Mouse (Mus musculus): ENCODE data around the gene 1810009A15Rik.

1810009A15Rik gene

DNA sequence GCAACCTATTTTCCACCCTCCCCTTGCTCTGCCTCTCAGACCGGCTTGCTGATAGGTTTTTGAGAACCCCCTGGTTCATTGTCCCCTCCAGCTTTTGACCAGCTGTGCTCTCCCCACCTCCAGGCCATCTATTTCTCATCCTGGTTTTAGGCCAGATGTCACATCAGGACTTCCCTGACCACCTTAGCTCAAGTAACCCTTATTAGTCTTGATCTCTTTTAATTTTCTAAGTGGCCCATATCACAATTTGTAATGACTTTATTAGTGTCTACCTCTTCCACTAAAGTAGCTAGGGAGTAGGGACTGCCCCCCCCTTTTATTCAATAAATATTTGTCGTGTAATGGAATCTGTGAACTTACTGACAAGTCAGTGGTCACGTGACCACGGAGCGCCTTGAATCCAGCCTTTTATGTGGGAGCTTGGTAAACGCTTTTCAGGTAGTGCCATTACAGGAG lies 32.2 kb downstream of the 1810009A15Rik start:
- peak in 1 of 2 experiments; percentile 18 for DNase-seq

GRCm38 (mm10) chr19:8921741-8922140 lies 33.1 kb downstream of the 1810009A15Rik start:
- peak in 1 of 2 experiments; percentile 14 for DNase-seq

DNA sequence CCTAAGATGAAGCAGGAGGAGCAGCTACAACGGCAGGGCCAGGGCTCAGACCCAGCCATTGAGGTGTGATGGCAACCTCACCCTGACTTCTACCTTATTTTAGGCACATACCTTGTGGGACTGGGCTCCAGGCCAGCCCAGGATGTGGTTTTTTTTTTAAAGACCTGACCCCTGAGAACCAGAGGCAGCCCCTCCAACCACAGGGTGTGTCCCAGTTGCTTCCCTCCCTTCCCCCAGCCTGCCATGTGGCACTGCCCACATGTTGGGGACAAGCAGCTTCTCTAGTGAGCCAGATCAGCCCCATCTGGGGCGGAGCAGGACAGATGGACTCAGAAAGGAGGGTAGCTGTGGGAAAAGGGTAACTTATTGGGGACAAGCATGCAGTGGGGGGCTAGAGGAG lies 38.1 kb downstream of the 1810009A15Rik start:
- no peak for DNase-seq

GRCm38 (mm10) chr19:8927891-8928525 lies 39.4 kb downstream of the 1810009A15Rik start:
- no peak for DNase-seq

- no peak for DNase-seq
Measured at GRCm38 (mm10) chr19:8928689-8929223, 40.1 kb downstream of the 1810009A15Rik start.

DNA sequence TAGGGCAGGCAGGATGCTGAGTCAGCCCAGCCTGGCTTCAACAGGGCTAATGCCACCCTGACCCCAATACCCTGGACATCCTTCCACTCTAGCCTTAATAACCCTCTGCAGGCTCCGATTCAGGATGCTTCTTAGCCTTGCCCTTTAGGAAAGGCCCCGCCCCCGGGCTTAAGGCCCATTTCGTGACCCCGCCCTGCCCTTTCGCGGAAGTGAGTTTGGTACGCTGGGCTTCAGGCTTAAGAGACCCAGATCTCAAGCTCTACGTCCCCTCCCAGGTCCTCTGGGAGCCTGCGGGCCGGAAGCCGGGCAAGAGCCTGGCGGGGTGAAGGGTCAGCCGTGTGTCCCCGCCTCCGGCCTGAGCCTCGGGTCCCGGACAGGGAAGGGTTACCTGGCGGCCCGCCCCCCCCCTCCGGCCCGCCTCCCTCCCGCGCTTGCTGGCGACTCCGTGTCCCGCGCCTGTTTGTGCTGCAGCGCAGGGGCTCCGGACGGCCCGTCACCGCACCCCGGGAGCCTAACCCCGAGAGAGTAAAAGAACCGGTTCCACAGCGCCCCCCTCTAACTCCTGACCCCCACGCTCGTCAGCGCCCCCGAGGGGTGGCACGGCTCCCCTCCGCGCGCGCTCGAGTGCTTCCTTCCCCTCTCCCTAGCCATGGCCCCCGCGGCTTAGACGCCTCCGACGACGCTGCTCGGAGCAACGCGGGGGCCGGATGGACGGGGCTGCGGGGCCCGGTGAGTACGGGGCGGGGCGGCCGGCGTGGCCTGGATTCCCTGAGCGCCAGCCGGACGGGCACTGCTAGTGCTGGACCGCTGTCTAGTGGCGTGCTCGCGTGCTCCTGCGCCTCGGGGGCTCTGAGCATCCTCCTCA lies 40.8 kb downstream of the 1810009A15Rik start, which contains the start of the genes Rom1 and Eml3:
Gene Rom1, minus strand, starts transcription at position 133 of the 865 bp plus-strand sequence.
Gene Eml3, plus strand, starts transcription at position 329 of the 865 bp plus-strand sequence.
- DNase-seq = peak; percentile 89

GRCm38 (mm10) chr19:8930117-8930516 lies 41.5 kb downstream of the 1810009A15Rik start:
- DNase-seq = no peak

DNA sequence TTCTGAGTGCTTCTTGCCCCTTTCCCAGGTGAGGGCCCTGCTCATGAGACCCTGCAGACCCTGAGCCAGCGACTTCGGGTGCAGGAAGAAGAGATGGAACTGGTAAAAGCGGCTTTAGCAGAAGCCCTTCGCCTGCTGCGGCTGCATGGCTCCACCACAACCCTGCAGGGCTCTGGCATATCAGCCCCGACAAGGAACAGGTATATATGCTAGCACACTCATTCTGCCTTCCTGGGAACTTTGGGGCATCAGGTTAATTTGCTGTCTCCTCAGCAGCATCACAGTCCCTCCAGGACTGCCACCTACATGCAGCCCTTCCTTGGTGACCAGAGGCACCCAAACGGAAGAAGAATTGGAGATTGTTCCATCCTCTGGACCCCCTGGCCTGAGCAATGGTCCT lies 42.1 kb downstream of the 1810009A15Rik start:
- DNase-seq = no peak

GRCm38 (mm10) chr19:8936736-8937135 lies 48.1 kb downstream of the 1810009A15Rik start:
- DNase-seq = no peak

Data from thymus, postnatal 36 days (tissue).